Mouse (Mus musculus) liver, embryonic 14.5 days (tissue): ENCODE data around the gene Tmprss13. TPM values are rescaled to one million over a fixed set of nuclear protein-coding genes. Genes with fewer than 3 reads are reported as not detected.

Experiments used
- ATAC-seq: fragments of 200-750 bp; cut with Nextera tagmentation; 2 replicates; pipeline ENCODE4 v1.8.0; 2017; ENCODE audit warnings: moderate number of reproducible peaks, mild to moderate bottlenecking, moderate library complexity; ENCODE audit not compliant: insufficient read depth
- DNase-seq, 3 experiments: peaks; one replicate each; pipeline ENCODE4 v3.0.0-alpha.2; 2012 to 2013; ENCODE audit warnings: low read depth in 3 of 3, low spot score in 3 of 3
- H3K27ac ChIP-seq: fragments of 300-500 bp; sonication (generic); 2 replicates; pipeline ENCODE4 v1.5.1; 2014; ENCODE audit warnings: moderate library complexity, mild to moderate bottlenecking, control low read depth, inconsistent platforms
- H3K27me3 ChIP-seq: fragments of 300-500 bp; sonication (generic); 2 replicates; pipeline ENCODE4 v1.6.1; 2014; ENCODE audit warnings: mild to moderate bottlenecking, low read length, moderate library complexity; ENCODE audit not compliant: control insufficient read depth, insufficient read depth
- H3K36me3 ChIP-seq: fragments of 300-500 bp; sonication (generic); replicated peaks from 2 replicates; pipeline ENCODE4 v1.6.1; 2014; ENCODE audit warnings: low read depth; ENCODE audit not compliant: control insufficient read depth, insufficient read depth
- H3K4me1 ChIP-seq, 2 experiments: fragments of 200-500 bp in 1 of 2; fragments of 300-500 bp in 1 of 2; sonication (generic) in 1 of 2; replicated peaks; 2 replicates each; pipeline ENCODE4 v1.6.1; 2012 to 2014; ENCODE audit warnings: antibody characterized with exemption in 1 of 2, inconsistent platforms in 1 of 2, low read length in 1 of 2; ENCODE audit not compliant: control insufficient read depth in 2 of 2, insufficient read depth in 2 of 2
- H3K4me2 ChIP-seq: fragments of 300-500 bp; sonication (generic); 2 replicates; pipeline ENCODE4 v1.6.1; 2014; ENCODE audit warnings: low read depth, mild to moderate bottlenecking, control low read depth, moderate library complexity
- H3K4me3 ChIP-seq, 2 experiments: fragments of 200-500 bp in 1 of 2; fragments of 300-500 bp in 1 of 2; sonication (generic) in 1 of 2; 2 replicates each; pipeline ENCODE4 v1.5.1; 2012 to 2014; ENCODE audit warnings: low read depth in 2 of 2, low read length in 2 of 2, mild to moderate bottlenecking in 2 of 2, control low read depth in 1 of 2, inconsistent platforms in 1 of 2, moderate library complexity in 1 of 2; ENCODE audit not compliant: insufficient read depth in 1 of 2
- H3K9ac ChIP-seq: fragments of 300-500 bp; sonication (generic); replicated peaks from 2 replicates; pipeline ENCODE4 v1.6.1; 2014; ENCODE audit warnings: mild to moderate bottlenecking, control low read depth, moderate library complexity
- H3K9me3 ChIP-seq: fragments of 300-500 bp; sonication (generic); 2 replicates; pipeline ENCODE4 v1.6.1; 2016; ENCODE audit warnings: low read length, mixed read lengths; ENCODE audit not compliant: control insufficient read depth
- CTCF ChIP-seq: IDR thresholded peaks from 2 replicates; pipeline ENCODE4 v1.5.1; 2016; ENCODE audit warnings: antibody characterized with exemption, low read depth, control low read depth
- EP300 ChIP-seq: IDR thresholded peaks from 2 replicates; pipeline ENCODE4 v1.6.1; 2016; ENCODE audit warnings: antibody characterized with exemption, low read depth
- WGBS: fragments of 180-500 bp; shearing (Covaris S2); extraction: QIAGEN DNeasy Blood & Tissue Kit; methylation state at CpG from one replicate; pipeline ENCODE4 v1.1.7; 2014; ENCODE audit not compliant: insufficient replicate concordance; 5-methylcytosine and 5-hydroxymethylcytosine counted together
- polyA plus RNA-seq, 2 experiments: library from polyadenylated mRNA; depleted of rRNA in 1 of 2; stranded (reverse) in 1 of 2; unstranded in 1 of 2; fragments of >200 nt; fragmentation: Nextera tagmentation in 1 of 2; extraction: Ambion mirVana in 1 of 2; gene quantifications; 2 replicates each; pipeline versions ENCODE4 v1.2.1 to v1.2.3; 2012 to 2014

Gene Tmprss13
- polyA plus RNA-seq, 2 experiments = not detected

- WGBS = 69% methylated on average over 6 of the region's 6 CpGs
- H3K4me2 ChIP-seq = no peak overlapping the region
- H3K27me3 ChIP-seq = no peaks in the 10 kb centered on the region
- no peak for ATAC-seq
- no peak overlapping the region for H3K9ac ChIP-seq
- H3K9me3 ChIP-seq = no peaks in the 10 kb centered on the region
- no peak overlapping the region for H3K27ac ChIP-seq
- no peak for TF ChIP-seq EP300
- no peak for TF ChIP-seq CTCF
- no peaks in the 10 kb centered on the region for H3K36me3 ChIP-seq
- H3K4me1 ChIP-seq = no peaks in the 10 kb centered on the region
- no peak overlapping the region for H3K4me3 ChIP-seq
- no peak for DNase-seq
Measured at GRCm38 (mm10) chr9:45346276-45346675, 27.4 kb downstream of the Tmprss13 start.

- TF ChIP-seq EP300 (no peak), CTCF (no peak)
- H3K4me1 ChIP-seq = no peaks in the 10 kb centered on the region
- DNase-seq (no peak), ATAC-seq (no peak)
- H3K4me2 ChIP-seq = no peak overlapping the region
- H3K9me3 ChIP-seq = no peaks in the 10 kb centered on the region
- H3K27ac ChIP-seq = no peak overlapping the region
- H3K27me3 ChIP-seq = no peaks in the 10 kb centered on the region
- H3K4me3 ChIP-seq = no peak overlapping the region
- 52% methylated on average over 6 of the region's 6 CpGs for WGBS
- no peaks in the 10 kb centered on the region for H3K36me3 ChIP-seq
- H3K9ac ChIP-seq = no peak overlapping the region
Measured at GRCm38 (mm10) chr9:45348560-45348959, 29.7 kb downstream of the Tmprss13 start.

GRCm38 (mm10) chr9:45349181-45349580 is 30.3 kb downstream of the Tmprss13 start:
- Histone ChIP-seq H3K27me3 (no peaks in the 10 kb centered on the region), H3K27ac (no peak overlapping the region), H3K36me3 (no peaks in the 10 kb centered on the region), H3K9ac (no peak overlapping the region), H3K9me3 (no peaks in the 10 kb centered on the region), H3K4me1 (no peaks in the 10 kb centered on the region), H3K4me2 (no peak overlapping the region), H3K4me3 (no peak overlapping the region)
- TF ChIP-seq EP300 = no peak
- no peak for TF ChIP-seq CTCF
- ATAC-seq = no peak
- DNase-seq = no peak
- 28% methylated on average over 4 of the region's 4 CpGs for WGBS

- Histone ChIP-seq H3K4me1 (no peaks in the 10 kb centered on the region), H3K27me3 (no peaks in the 10 kb centered on the region), H3K27ac (no peak overlapping the region), H3K4me2 (no peak overlapping the region), H3K9me3 (no peaks in the 10 kb centered on the region), H3K4me3 (no peak overlapping the region), H3K36me3 (no peaks in the 10 kb centered on the region), H3K9ac (no peak overlapping the region)
- TF ChIP-seq CTCF (no peak), EP300 (no peak)
- no peak for DNase-seq
- no peak for ATAC-seq
- WGBS = 23% methylated on average over 5 of the region's 5 CpGs
Measured at GRCm38 (mm10) chr9:45349851-45350250, 31.0 kb downstream of the Tmprss13 start.

- H3K9me3 ChIP-seq = no peaks in the 10 kb centered on the region
- H3K4me1 ChIP-seq = no peaks in the 10 kb centered on the region
- H3K4me2 ChIP-seq = no peak overlapping the region
- no peaks in the 10 kb centered on the region for H3K27me3 ChIP-seq
- H3K9ac ChIP-seq = no peak overlapping the region
- H3K27ac ChIP-seq = no peak overlapping the region
- 59% methylated on average over 2 of the region's 2 CpGs for WGBS
- H3K4me3 ChIP-seq = no peak overlapping the region
- DNase-seq (no peak), ATAC-seq (no peak)
- no peak for TF ChIP-seq EP300
- no peak for TF ChIP-seq CTCF
- H3K36me3 ChIP-seq = no peaks in the 10 kb centered on the region
Measured at GRCm38 (mm10) chr9:45355192-45355591, 36.3 kb downstream of the Tmprss13 start.
